Mouse (Mus musculus) adrenal gland, postnatal 0 days (tissue): Measurements from ENCODE around the gene Tas2r117. TPM values are rescaled to one million over a fixed set of nuclear protein-coding genes. Genes with fewer than 3 reads are reported as not detected.

Experiments used
- polyA plus RNA-seq: library from polyadenylated mRNA; unstranded; fragments of >200 nt; fragmentation: Nextera tagmentation; extraction: Ambion mirVana; gene quantifications from 2 replicates; pipeline ENCODE4 v1.2.1, GENCODE M21; 2015

Gene Tas2r117
- not detected in 2 replicates for polyA plus RNA-seq

DNA sequence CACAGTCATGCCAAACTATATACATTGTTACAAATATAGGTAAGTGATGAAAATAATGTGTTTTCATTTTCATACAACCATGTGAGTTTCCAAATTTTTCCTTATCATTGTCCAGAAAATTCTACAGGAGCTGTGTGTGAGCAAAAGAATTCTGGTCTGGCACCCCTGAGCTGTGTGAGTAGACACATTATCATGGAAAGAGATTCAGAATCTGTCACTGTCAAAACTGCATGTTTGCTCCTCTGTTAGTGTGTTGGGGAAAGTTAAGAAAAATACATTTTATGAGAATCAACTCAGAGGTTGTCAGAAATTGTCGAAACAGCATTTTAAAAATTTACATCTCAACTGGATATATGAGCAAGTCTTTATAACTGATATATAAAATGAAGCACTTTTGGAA, at the start of gene Tas2r117:
Gene Tas2r117, plus strand, starts transcription at position 301 of the 400 bp plus-strand sequence.

DNA sequence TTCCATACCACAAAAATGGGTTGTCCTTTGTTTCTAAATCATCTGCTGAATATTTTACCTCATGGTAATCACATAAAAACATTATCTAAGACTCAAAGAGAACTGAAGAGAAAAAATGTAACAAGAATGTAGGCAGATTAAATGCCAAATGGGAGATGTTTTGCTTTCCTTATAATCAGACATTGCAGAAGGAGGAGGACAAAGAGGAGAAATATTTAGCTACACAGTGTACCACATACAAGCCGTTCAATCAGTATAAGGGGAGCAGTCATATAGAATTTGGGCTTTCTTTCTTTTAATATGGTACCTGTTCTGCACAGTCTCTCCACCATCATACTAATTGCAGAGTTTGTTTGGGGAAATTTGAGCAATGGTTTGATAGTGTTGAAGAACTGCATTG, 48.2 kb upstream of the Tas2r117 start, which contains the start of gene Tas2r124:
Gene Tas2r124, plus strand, starts transcription at position 301 of the 400 bp plus-strand sequence.

DNA sequence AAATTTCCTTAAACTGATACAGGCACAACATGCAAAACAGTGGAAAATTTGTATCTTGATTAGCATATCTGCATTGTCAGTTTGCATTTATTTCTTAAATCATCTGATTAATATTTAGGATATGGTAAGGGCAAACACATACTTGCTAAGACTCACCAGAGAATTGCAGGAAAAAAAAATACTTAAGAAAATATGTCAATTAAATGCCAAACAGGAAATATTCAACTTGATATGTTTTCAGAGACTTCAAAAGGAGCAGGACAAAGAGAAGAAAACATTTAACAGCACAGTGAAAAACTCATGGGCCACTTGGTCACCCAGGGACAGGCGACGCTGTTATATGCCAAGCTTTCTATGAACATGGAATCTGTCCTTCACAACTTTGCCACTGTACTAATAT, 40.8 kb upstream of the Tas2r117 start, which contains the start of gene Tas2r102:
Gene Tas2r102, plus strand, starts transcription at position 301 of the 400 bp plus-strand sequence.

DNA sequence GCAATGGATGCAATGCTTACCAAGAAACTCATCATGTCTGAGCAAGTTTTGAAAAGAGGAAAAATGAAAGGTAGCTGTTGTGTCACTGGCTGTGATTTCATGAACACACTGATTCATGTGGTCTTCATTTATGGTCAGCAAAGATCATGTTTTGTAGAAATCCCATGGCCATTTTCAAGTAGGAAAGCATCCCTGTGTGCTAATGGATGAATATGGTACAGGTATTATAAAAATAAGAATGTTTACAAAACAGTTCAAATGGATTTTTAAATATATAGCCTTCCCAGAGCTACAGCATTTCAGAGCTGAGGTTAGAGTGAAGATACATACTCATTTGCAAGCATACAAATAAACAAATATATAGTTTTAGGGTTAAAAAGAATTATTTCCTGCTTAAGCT, 24.6 kb upstream of the Tas2r117 start, which contains the start of gene Tas2r136:
Gene Tas2r136, minus strand, starts transcription at position 101 of the 400 bp plus-strand sequence.

DNA sequence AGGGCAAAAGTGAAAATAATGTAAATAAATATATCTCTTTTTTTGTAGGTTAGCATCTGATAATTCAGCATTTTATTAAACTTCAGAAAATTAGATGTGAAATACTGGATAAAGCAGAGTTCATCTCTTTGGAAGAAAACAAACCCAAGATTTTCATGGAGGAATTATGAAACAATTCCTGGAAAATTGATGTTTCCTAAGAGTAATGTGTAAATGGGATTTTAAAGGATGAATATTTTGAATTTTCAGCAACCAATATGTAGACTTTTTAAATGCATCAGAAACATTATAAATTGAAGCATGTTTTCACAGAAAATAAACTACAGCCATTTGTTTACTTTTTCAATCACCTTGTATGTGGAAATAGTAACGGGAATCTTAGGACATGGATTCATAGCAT, 44.2 kb downstream of the Tas2r117 start, which contains the start of gene Tas2r123:
Gene Tas2r123, plus strand, starts transcription at position 301 of the 400 bp plus-strand sequence.

Other genes with a start within 250 kb of the Tas2r117 start
- gene Prh1, start 233.0 kb upstream of the Tas2r117 start, polyA plus RNA-seq: not detected in 2 replicates
- gene Prp2, start 206.9 kb upstream of the Tas2r117 start, polyA plus RNA-seq: not detected in 2 replicates
- not detected in 2 replicates for gene A630073D07Rik, start 151.3 kb upstream of the Tas2r117 start, polyA plus RNA-seq
- not detected in 2 replicates for gene Tas2r120, start 145.9 kb upstream of the Tas2r117 start, polyA plus RNA-seq
- gene Tas2r121, start 101.8 kb upstream of the Tas2r117 start, polyA plus RNA-seq: not detected in 2 replicates
- not detected in 2 replicates for gene Tas2r122, start 90.9 kb upstream of the Tas2r117 start, polyA plus RNA-seq
- gene Tas2r115, start 64.8 kb upstream of the Tas2r117 start, polyA plus RNA-seq: not detected in 2 replicates
- not detected in 2 replicates for gene Tas2r124, start 48.1 kb upstream of the Tas2r117 start, polyA plus RNA-seq
- not detected in 2 replicates for gene Tas2r102, start 40.7 kb upstream of the Tas2r117 start, polyA plus RNA-seq
- not detected in 2 replicates for gene Tas2r136, start 24.7 kb upstream of the Tas2r117 start, polyA plus RNA-seq
- not detected in 2 replicates for gene Tas2r123, start 44.3 kb downstream of the Tas2r117 start, polyA plus RNA-seq
- not detected in 2 replicates for gene Tas2r116, start 52.6 kb downstream of the Tas2r117 start, polyA plus RNA-seq
- gene Tas2r110, start 65.2 kb downstream of the Tas2r117 start, polyA plus RNA-seq: not detected in 2 replicates
- not detected in 2 replicates for gene Tas2r113, start 90.2 kb downstream of the Tas2r117 start, polyA plus RNA-seq
- not detected in 2 replicates for gene Tas2r125, start 106.8 kb downstream of the Tas2r117 start, polyA plus RNA-seq
- not detected in 2 replicates for gene Tas2r129, start 148.3 kb downstream of the Tas2r117 start, polyA plus RNA-seq
- not detected in 2 replicates for gene Tas2r131, start 155.1 kb downstream of the Tas2r117 start, polyA plus RNA-seq
- gene Tas2r109, start 178.1 kb downstream of the Tas2r117 start, polyA plus RNA-seq: not detected in 2 replicates
- not detected in 2 replicates for gene Tas2r103, start 234.3 kb downstream of the Tas2r117 start, polyA plus RNA-seq